Mouse (Mus musculus): ENCODE results near the gene Plekha6. TPM values are rescaled to one million over a fixed set of nuclear protein-coding genes. Genes with fewer than 3 reads are reported as not detected.

Plekha6 gene
- polyA plus RNA-seq, 1 experiment: 0.12 TPM

DNA sequence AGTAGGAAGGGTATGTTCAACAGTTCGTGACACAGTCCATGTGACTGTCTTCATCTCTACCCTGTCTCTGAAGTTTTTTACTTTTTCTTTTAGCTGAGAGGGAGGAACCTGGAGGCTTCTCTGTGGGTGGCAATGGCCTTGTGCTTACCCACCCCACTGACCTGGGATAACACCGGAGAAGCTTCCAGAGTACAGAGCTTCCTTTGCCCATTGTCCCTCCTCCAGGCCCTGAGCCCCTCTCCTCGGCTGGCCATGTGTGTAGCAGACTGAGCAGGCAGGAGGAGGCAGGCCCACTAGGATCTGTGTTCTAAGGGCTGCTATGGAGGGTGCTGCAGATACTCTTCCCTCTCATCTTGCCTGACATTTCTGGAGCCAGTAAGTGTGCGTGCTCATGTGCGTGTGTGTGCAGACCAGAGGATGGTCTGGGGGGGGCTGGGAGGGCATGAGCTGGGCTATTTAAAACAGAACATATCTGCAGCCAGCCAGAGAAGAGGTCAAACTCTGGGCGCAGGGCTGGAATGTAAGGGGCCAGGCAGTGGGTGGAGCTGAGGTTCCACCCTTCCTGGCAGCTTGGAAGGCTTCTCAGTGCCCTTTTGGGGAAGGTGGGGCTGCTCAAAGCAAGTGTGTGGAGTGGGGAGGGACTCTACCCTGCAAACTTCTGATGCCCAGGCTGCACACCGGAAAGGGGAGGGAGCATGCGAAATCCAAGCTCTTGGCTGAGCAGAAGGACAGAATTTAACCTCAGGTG, 72.9 kb downstream of the Plekha6 start:
- no peaks in the 10 kb centered on the region for H3K36me3 ChIP-seq (ENCODE audit: control insufficient read depth, insufficient read depth)
- peaks cover 8% of the 10 kb centered on the region for H3K27me3 ChIP-seq (ENCODE audit: control insufficient read depth, insufficient read depth, insufficient read length)
- H3K4me2 ChIP-seq (ENCODE audit: low read depth): no peak overlapping the region
- no peak for TF ChIP-seq TCF3 (IDR thresholded peaks at IDR 0.05; ENCODE audit: insufficient read length, low read depth)
- TF ChIP-seq SRF (IDR thresholded peaks at IDR 0.05; ENCODE audit: control insufficient read depth, insufficient read length, low read depth): no peak
- no peak for TF ChIP-seq CEBPB (IDR thresholded peaks at IDR 0.05; ENCODE audit: insufficient read depth, poor library complexity, severe bottlenecking)
- TF ChIP-seq MYOD1 (IDR thresholded peaks at IDR 0.05; ENCODE audit: control insufficient read depth in 1 of 3, insufficient read length in 2 of 3, low read depth in 2 of 3): no peak
- no peak for TF ChIP-seq E2F4 (IDR thresholded peaks at IDR 0.05; ENCODE audit: insufficient read depth)
- no peak for TF ChIP-seq MYOG (IDR thresholded peaks at IDR 0.05; ENCODE audit: control insufficient read depth in 1 of 3, insufficient read depth in 1 of 3, insufficient read length in 2 of 3, low read depth in 2 of 3)
- no peak for TF ChIP-seq REST (IDR thresholded peaks at IDR 0.05; ENCODE audit: insufficient read depth, insufficient read length)
- no peak for TF ChIP-seq MAX (IDR thresholded peaks at IDR 0.05; ENCODE audit: low read depth)
- no peak overlapping the region for H3ac ChIP-seq (ENCODE audit: control insufficient read depth, insufficient read length)
- no peaks in the 10 kb centered on the region for H3K79me2 ChIP-seq (ENCODE audit: control insufficient read depth, insufficient read depth)
- H3K4me3 ChIP-seq: no peak overlapping the region

DNA sequence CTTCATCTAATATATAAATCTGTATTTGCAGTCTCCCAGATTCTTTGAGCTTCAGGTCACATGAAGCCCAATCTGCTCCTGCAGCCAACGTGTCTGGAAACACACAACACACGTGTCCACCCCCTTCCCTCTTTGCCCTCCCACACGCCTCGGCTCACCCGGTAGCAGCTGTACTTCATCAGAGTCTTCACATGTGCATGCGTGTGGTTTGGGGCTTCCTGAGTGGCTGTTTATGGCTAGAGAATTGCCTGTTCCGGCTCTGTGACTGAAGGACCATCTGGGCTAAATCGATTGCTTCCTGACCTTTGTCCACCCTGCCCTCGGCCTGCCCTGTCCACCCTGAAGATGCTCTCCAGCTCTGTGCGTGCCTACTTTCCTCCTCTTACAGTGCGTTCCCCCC, 73.7 kb downstream of the Plekha6 start:
- Histone ChIP-seq H3K36me3 (ENCODE audit: control insufficient read depth, insufficient read depth) (no peaks in the 10 kb centered on the region), H3K4me3 (no peak overlapping the region), H3K4me2 (ENCODE audit: low read depth) (no peak overlapping the region), H3ac (ENCODE audit: control insufficient read depth, insufficient read length) (no peak overlapping the region), H3K27me3 (ENCODE audit: control insufficient read depth, insufficient read depth, insufficient read length) (peaks cover 8% of the 10 kb centered on the region), H3K79me2 (ENCODE audit: control insufficient read depth, insufficient read depth) (no peaks in the 10 kb centered on the region)
- peak in 1 of 3 experiments; percentile 52 for TF ChIP-seq MYOG (IDR thresholded peaks at IDR 0.05; ENCODE audit: control insufficient read depth in 1 of 3, insufficient read depth in 1 of 3, insufficient read length in 2 of 3, low read depth in 2 of 3)
- peak in 2 of 3 experiments; percentile 18 to 49 for TF ChIP-seq MYOD1 (IDR thresholded peaks at IDR 0.05; ENCODE audit: control insufficient read depth in 1 of 3, insufficient read length in 2 of 3, low read depth in 2 of 3)
- no peak for TF ChIP-seq POLR2A (IDR thresholded peaks at IDR 0.05; ENCODE audit: insufficient read length, low read depth)
- no peak for TF ChIP-seq SRF (IDR thresholded peaks at IDR 0.05; ENCODE audit: control insufficient read depth, insufficient read length, low read depth)

DNA sequence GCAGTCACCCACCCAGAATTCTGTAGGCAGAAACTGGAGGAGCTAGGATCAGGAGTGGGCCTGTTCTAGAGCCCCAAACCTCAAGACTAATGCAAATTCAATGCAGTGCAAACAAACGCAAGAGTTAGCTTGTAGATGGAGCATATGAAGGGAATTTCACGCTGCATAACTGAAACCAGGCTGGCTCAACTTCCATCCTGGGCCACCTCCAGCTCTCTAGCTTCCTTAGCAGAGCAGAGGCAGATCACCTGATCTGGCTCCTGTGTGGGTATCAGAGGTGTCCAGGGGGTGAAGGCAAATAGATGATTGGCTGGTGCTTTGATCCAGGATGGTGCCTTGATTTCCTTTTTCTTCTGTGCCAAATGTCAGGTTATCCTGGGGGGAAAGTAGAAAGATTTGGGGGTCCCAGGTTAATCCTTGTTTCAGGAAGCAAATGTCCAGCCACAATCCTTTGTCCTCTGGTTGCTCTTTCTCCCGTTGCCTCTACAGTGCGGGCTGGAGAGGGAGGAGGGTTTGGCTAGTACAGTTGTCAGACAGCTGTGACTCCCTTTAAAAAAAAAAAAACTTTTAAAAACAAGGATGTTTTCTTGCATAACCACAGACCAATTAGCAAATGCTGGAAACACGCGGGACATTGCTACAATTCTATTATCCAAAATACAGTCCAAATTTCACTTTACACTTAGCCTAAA, 75.3 kb downstream of the Plekha6 start:
- no peak for TF ChIP-seq POLR2AphosphoS2 (IDR thresholded peaks at IDR 0.05; ENCODE audit: insufficient read length, low read depth)
- no peak for TF ChIP-seq CEBPB (IDR thresholded peaks at IDR 0.05; ENCODE audit: insufficient read depth, poor library complexity, severe bottlenecking)
- TF ChIP-seq SRF (IDR thresholded peaks at IDR 0.05; ENCODE audit: control insufficient read depth, insufficient read length, low read depth): no peak
- TF ChIP-seq POLR2A (IDR thresholded peaks at IDR 0.05; ENCODE audit: insufficient read length, low read depth): no peak
- TF ChIP-seq MYOD1 (IDR thresholded peaks at IDR 0.05; ENCODE audit: control insufficient read depth in 1 of 3, insufficient read length in 2 of 3, low read depth in 2 of 3): no peak
- no peak for TF ChIP-seq TCF12 (IDR thresholded peaks at IDR 0.05; ENCODE audit: insufficient read depth, poor library complexity, severe bottlenecking)
- no peak for TF ChIP-seq USF1 (IDR thresholded peaks at IDR 0.05; ENCODE audit: low read depth)
- no peak for TF ChIP-seq REST (IDR thresholded peaks at IDR 0.05; ENCODE audit: insufficient read depth, insufficient read length)
- no peak for TF ChIP-seq TCF3 (IDR thresholded peaks at IDR 0.05; ENCODE audit: insufficient read length, low read depth)
- H3ac ChIP-seq (ENCODE audit: control insufficient read depth, insufficient read length): no peak overlapping the region
- no peak overlapping the region for H3K4me2 ChIP-seq (ENCODE audit: low read depth)
- no peaks in the 10 kb centered on the region for H3K79me2 ChIP-seq (ENCODE audit: control insufficient read depth, insufficient read depth)
- H3K27me3 ChIP-seq (ENCODE audit: control insufficient read depth, insufficient read depth, insufficient read length): peaks cover 13% of the 10 kb centered on the region
- no peak overlapping the region for H3K4me3 ChIP-seq
- no peaks in the 10 kb centered on the region for H3K36me3 ChIP-seq (ENCODE audit: control insufficient read depth, insufficient read depth)

DNA sequence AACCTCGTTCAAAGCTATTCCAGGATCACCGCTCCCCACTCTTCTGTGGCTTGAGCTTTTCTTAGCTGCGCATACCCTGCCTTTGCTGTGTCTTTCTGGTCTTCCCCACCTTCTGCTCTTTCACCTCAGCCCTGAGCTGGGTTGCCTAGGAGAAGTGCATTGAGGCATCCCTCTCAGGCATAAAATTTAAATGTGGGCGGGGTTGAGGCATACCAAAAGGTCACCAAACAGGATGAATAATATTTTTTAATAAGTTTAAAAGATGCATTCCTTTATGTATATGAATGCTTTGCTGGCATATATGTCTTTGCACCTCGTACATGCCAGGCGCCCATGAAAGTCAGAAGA, 75.8 kb downstream of the Plekha6 start:
- no peak overlapping the region for H3K4me3 ChIP-seq
- no peaks in the 10 kb centered on the region for H3K79me2 ChIP-seq (ENCODE audit: control insufficient read depth, insufficient read depth)
- H3ac ChIP-seq (ENCODE audit: control insufficient read depth, insufficient read length): no peak overlapping the region
- H3K27me3 ChIP-seq (ENCODE audit: control insufficient read depth, insufficient read depth, insufficient read length): peaks cover 17% of the 10 kb centered on the region
- no peaks in the 10 kb centered on the region for H3K36me3 ChIP-seq (ENCODE audit: control insufficient read depth, insufficient read depth)
- H3K4me2 ChIP-seq (ENCODE audit: low read depth): no peak overlapping the region
- TF ChIP-seq POLR2AphosphoS2 (IDR thresholded peaks at IDR 0.05; ENCODE audit: insufficient read length, low read depth) (no peak), USF1 (IDR thresholded peaks at IDR 0.05; ENCODE audit: low read depth) (no peak), SRF (IDR thresholded peaks at IDR 0.05; ENCODE audit: control insufficient read depth, insufficient read length, low read depth) (no peak)

DNA sequence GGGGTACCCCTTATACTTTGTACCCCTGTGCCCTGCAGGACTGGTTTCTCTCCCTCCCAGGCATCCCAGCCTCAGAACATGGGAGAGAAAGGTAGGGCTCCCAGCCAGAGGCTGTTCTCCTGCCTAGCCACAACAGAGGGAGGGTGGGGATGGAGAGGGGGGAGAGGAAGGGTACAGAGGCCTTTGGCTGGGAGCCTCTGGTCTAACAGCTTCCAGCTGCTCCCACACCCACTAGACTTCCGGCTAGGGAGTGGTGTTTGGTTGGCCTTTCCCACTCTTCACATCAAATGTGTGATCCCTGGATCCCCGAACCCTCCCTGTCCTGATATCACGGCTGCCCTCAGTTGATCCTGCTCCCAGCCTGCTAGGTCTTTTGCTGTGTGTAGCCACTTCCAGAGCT, 76.9 kb downstream of the Plekha6 start:
- no peak for TF ChIP-seq POLR2AphosphoS2 (IDR thresholded peaks at IDR 0.05; ENCODE audit: insufficient read length, low read depth)
- TF ChIP-seq E2F4 (IDR thresholded peaks at IDR 0.05; ENCODE audit: insufficient read depth): no peak
- TF ChIP-seq SRF (IDR thresholded peaks at IDR 0.05; ENCODE audit: control insufficient read depth, insufficient read length, low read depth): no peak
- no peak for TF ChIP-seq POLR2A (IDR thresholded peaks at IDR 0.05; ENCODE audit: insufficient read length, low read depth)
- TF ChIP-seq USF1 (IDR thresholded peaks at IDR 0.05; ENCODE audit: low read depth): no peak
- H3K79me2 ChIP-seq (ENCODE audit: control insufficient read depth, insufficient read depth): no peaks in the 10 kb centered on the region

More for the DNA sequence above, 76.9 kb downstream of the Plekha6 start:
- Histone ChIP-seq H3K27me3 (ENCODE audit: control insufficient read depth, insufficient read depth, insufficient read length) (peaks cover 27% of the 10 kb centered on the region), H3ac (ENCODE audit: control insufficient read depth, insufficient read length) (no peak overlapping the region), H3K4me3 (no peak overlapping the region), H3K36me3 (ENCODE audit: control insufficient read depth, insufficient read depth) (no peaks in the 10 kb centered on the region), H3K4me2 (ENCODE audit: low read depth) (no peak overlapping the region)

Data from myocyte (in vitro differentiated cells).